Mouse (Mus musculus): ENCODE results near the gene Clybl. TPM values are rescaled to one million over a fixed set of nuclear protein-coding genes. Genes with fewer than 3 reads are reported as not detected.

Clybl gene
- polyA plus RNA-seq, 1 experiment from 2014 or later, result 30.0 TPM

DNA sequence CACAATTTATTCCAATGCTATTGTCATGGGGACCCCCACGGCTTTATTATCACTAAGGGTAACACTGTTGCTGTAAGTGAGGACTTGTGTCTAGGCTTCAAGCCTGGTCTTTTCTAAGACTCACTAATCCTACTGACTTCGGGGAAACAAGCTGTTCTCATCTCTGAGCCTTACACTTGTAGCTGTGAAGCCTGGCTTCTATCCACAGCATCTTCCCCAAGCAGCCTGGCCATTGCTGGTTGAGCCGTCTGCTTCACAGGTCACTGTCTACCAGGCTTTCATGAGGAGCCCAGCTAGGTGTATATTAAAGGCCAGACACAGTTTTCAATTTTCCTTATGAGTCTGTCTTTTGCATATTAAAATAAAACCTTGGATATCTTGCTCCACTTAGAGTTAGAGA, 177.1 kb downstream of the Clybl start:
- Histone ChIP-seq H3K36me3 (no peaks in the 10 kb centered on the region), H3K4me2 (no peak overlapping the region), H3K27ac (no peak overlapping the region), H3K4me1 (no peaks in the 10 kb centered on the region; the same call in 1 of the 2 replicates), H3K9ac (no peak overlapping the region), H3K27me3 (replicated peaks) (no peaks in the 10 kb centered on the region), H3K9me3 (replicated peaks) (no peaks in the 10 kb centered on the region), H3K4me3 (no peak overlapping the region)
- WGBS (ENCODE audit: insufficient replicate concordance), result 62% methylated on average over 3 of the region's 3 CpGs
- no peak for ATAC-seq

DNA sequence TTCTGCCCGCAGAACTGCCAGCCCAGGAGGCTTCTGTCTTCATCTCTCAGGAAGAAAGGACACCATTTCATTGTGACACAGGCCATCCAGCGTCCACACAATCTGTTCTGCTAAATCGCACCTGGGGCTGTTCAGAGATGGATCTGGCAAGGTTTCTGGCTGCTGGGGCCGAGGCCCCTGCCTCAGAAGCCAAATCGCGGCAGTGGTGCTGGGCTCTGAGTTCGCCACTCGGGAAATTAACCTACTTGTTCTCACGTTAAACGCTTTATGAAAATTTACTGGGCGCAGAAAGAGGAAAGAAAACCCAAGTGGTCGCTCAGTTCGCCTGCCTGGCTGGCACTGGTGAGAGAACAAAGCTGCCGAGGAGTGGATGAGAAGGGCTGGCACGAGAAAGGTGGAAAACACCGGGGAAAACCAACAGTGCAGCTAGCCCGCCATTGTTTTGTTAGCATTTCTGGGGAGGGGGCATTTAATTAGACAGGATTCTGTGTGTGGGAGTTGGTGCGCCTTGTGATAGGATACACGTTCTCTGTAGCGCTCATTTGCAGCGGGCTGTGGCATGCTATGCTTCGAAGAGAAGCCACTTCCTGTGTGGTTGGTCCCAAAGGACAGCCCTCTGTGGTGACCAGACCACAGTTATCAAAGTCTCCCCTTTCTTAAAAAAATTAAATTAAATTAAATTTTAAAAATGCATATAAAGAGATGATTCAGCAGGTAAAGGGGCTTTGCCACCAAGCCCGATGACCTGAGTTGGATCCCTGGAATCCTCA, 177.8 kb downstream of the Clybl start:
- H3K4me1 ChIP-seq, result no peaks in the 10 kb centered on the region; the same call in 1 of the 2 replicates
- H3K27ac ChIP-seq, result no peak overlapping the region
- H3K4me2 ChIP-seq, result no peak overlapping the region
- ATAC-seq, result no peak
- 68% methylated on average over 23 of the region's 23 CpGs for WGBS (ENCODE audit: insufficient replicate concordance)
- no peaks in the 10 kb centered on the region for H3K9me3 ChIP-seq (replicated peaks)
- no peak overlapping the region for H3K4me3 ChIP-seq
- H3K9ac ChIP-seq, result no peak overlapping the region
- H3K27me3 ChIP-seq (replicated peaks), result no peaks in the 10 kb centered on the region
- H3K36me3 ChIP-seq, result no peaks in the 10 kb centered on the region

DNA sequence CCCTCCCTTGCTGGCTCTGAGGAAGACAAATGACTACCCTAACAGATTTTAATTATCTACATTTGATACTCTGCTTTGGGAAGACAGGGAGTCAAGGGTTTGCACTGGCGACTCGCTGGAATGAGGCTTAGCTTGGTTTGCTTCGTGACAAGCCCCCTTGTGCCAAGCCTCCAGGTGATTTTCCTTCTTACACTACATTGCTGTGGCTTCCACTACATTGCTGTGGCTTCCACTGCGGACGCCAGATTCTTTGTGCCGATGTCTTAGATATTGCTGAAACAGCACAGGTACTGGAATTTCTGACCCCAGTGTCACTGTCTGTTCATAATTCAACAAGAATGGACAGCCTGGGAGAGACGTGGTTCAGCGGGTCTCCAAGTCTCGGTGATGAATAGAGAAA, 180.3 kb downstream of the Clybl start:
- Histone ChIP-seq H3K27me3 (replicated peaks) (no peaks in the 10 kb centered on the region), H3K4me3 (no peak overlapping the region), H3K9ac (no peak overlapping the region), H3K27ac (no peak overlapping the region), H3K36me3 (no peaks in the 10 kb centered on the region), H3K4me2 (no peak overlapping the region), H3K9me3 (replicated peaks) (no peaks in the 10 kb centered on the region), H3K4me1 (no peaks in the 10 kb centered on the region; the same call in 1 of the 2 replicates)
- no peak for ATAC-seq
- 74% methylated on average over 9 of the region's 9 CpGs for WGBS (ENCODE audit: insufficient replicate concordance)

DNA sequence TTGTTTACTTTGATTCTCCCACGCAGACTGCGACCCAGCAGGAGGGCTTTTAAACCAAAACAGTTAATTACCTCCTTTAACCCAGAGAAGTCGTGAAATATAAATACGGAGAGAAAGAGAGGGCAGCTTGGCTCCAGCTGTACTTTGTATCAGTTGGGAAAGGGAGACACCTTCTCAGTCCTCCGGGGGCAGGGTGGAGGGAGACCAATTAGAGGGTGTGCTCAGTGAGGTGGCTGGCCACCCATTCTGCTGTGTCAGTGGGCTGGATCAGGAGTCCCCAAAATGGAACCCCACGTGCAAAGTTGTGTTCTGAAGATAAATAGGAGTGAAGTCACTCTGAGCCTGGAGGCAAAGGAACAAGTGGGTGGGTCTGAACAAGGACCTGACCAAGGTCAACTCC, 181.7 kb downstream of the Clybl start:
- Histone ChIP-seq H3K36me3 (no peaks in the 10 kb centered on the region), H3K4me2 (no peak overlapping the region), H3K4me1 (no peaks in the 10 kb centered on the region; the same call in 1 of the 2 replicates), H3K27ac (no peak overlapping the region), H3K27me3 (replicated peaks) (no peaks in the 10 kb centered on the region), H3K4me3 (no peak overlapping the region), H3K9me3 (replicated peaks) (no peaks in the 10 kb centered on the region), H3K9ac (no peak overlapping the region)
- no peak for ATAC-seq
- WGBS (ENCODE audit: insufficient replicate concordance), result 29% methylated on average over 6 of the region's 6 CpGs

DNA sequence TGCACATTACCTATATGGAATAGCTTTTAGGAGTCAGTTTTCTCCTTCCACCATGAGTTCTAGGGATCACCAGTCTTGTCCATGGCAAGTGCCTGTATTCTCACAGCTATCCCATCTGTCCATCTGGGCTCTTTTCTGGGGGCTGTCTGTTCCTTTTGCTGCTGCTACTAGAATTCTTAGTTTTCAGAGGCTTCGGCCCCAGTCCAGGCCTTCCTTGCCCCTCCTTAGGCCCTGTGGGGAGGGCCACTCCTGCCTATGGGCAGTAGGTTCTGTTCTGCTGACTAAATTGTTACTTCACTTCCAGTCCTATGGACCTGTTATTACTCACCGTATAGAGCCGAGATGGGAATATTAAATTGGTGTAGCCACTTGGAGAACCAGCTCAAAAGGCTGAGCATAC, 182.5 kb downstream of the Clybl start:
- Histone ChIP-seq H3K27me3 (replicated peaks) (no peaks in the 10 kb centered on the region), H3K4me2 (no peak overlapping the region), H3K36me3 (no peaks in the 10 kb centered on the region), H3K4me3 (no peak overlapping the region), H3K4me1 (no peaks in the 10 kb centered on the region; the same call in 1 of the 2 replicates), H3K9me3 (replicated peaks) (no peaks in the 10 kb centered on the region), H3K9ac (no peak overlapping the region), H3K27ac (no peak overlapping the region)
- 81% methylated on average over 3 of the region's 3 CpGs for WGBS (ENCODE audit: insufficient replicate concordance)
- ATAC-seq, result no peak

DNA sequence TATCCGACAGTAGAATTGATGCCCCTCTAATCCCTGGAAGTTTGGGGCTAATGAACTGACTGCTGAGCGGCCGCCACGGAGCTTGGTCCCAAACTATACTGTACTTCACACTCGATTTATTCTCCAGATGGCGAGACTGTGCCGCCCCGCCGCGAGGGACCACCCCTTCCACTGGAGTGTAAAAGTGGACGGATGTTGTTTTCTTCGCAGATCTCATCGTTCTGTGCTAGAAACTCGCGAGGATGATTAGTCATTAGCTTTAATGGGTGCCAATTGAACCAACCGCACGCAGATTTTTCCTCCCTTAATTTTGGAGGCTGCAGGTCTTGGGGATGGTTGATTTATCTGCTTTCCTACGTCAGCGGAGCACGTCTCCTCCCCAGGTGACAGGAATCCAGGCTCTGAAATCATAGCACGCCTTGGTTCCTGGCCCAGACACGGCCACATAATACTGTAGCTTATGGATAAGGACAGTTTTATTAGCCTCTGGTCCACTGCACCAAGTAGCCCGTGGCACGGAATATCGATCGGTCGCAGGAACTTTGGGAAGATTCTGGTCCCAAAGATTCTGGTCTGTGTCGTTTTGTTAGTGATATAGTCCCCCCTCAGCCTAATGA, 185.9 kb downstream of the Clybl start:
- H3K27ac ChIP-seq, result no peak overlapping the region
- H3K4me1 ChIP-seq, result no peaks in the 10 kb centered on the region; the same call in 1 of the 2 replicates
- H3K9ac ChIP-seq, result no peak overlapping the region
- H3K36me3 ChIP-seq, result no peaks in the 10 kb centered on the region
- H3K27me3 ChIP-seq (replicated peaks), result no peaks in the 10 kb centered on the region
- WGBS (ENCODE audit: insufficient replicate concordance), result 76% methylated on average over 28 of the region's 28 CpGs
- no peaks in the 10 kb centered on the region for H3K9me3 ChIP-seq (replicated peaks)
- no peak overlapping the region for H3K4me3 ChIP-seq
- H3K4me2 ChIP-seq, result no peak overlapping the region
- no peak for ATAC-seq

DNA sequence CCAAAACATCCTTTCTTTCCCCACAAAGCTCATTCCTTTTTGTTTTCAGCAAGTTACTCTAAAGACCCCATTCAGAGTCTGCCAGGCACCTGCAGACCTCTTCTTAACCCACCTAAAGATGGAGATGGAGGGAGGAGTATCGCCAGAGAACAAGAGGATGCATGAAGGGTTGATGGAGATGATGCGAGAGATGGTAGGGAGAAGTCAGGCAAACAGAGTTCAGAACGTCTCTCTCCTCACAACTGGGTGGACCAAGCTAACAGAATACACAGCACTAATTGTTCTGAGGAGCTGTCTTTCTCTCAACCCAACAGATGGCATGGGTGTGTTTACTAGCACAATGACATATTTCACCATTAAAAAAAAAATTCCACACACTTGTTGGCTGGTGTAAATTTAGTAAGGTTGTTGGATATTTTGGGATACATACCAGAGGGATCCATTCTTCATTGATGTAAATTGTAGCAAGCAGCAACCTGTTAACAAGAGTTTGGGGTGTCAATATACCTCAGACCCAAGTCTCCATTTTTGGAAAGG, 186.4 kb downstream of the Clybl start:
- Histone ChIP-seq H3K4me2 (no peak overlapping the region), H3K9me3 (replicated peaks) (no peaks in the 10 kb centered on the region), H3K4me1 (no peaks in the 10 kb centered on the region; the same call in 1 of the 2 replicates), H3K36me3 (no peaks in the 10 kb centered on the region), H3K27me3 (replicated peaks) (no peaks in the 10 kb centered on the region), H3K27ac (no peak overlapping the region), H3K4me3 (no peak overlapping the region), H3K9ac (no peak overlapping the region)
- no peak for ATAC-seq
- WGBS (ENCODE audit: insufficient replicate concordance), result 79% methylated on average over 3 of the region's 3 CpGs

DNA sequence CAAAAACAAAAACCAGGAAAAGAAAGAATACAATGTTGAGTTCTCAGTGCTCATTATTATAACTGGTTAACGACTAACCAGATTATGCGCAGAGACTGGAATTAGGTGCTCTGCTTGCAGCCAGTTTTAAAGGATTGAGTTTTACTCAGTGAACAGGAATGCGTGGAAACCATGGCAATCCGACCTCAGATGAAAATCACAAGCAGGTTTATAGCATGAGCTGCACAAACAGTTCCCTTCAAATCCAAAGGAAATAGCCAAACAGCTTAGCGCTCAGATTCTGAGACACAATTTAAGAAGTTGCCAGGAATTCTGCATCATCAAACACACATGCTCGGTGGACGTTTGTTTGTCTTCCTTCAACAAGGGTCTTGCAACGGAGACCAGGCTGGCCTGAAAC, 187.0 kb downstream of the Clybl start:
- WGBS (ENCODE audit: insufficient replicate concordance), result 73% methylated on average over 8 of the region's 8 CpGs

DNA sequence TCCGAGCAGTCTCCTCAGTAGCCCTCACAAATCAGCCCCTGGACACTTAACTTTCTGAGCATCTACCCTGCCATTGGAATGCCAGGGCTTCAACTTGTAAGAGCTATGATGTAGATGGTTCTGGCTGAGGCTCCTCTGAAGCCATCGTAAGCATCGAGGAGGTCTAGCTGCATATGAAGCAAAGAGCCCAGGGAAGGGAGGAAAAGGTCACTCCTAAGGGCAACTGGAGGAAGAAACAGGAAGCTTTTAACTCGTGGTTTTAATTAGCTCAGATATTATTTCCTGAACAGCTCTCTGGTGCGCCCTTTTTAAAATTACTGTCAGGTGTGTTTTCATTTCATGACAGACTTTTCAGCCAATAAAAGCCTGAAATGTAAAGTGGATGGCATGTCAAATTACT, 190.5 kb downstream of the Clybl start:
- Histone ChIP-seq H3K4me1 (no peaks in the 10 kb centered on the region), H3K36me3 (no peaks in the 10 kb centered on the region), H3K4me3 (no peak overlapping the region), H3K4me2 (no peak overlapping the region), H3K9me3 (replicated peaks) (no peaks in the 10 kb centered on the region), H3K27me3 (replicated peaks) (peaks cover 7% of the 10 kb centered on the region; the same call in 1 of the 2 replicates), H3K9ac (no peak overlapping the region), H3K27ac (no peak overlapping the region)
- no peak for ATAC-seq
- 58% methylated on average over 5 of the region's 5 CpGs for WGBS (ENCODE audit: insufficient replicate concordance)

More for the DNA sequence above, 187.0 kb downstream of the Clybl start:
- Histone ChIP-seq H3K4me1 (no peaks in the 10 kb centered on the region), H3K27me3 (replicated peaks) (peaks cover 5% of the 10 kb centered on the region; the same call in 1 of the 2 replicates), H3K9me3 (replicated peaks) (no peaks in the 10 kb centered on the region), H3K27ac (no peak overlapping the region), H3K4me2 (no peak overlapping the region), H3K4me3 (no peak overlapping the region), H3K9ac (no peak overlapping the region), H3K36me3 (no peaks in the 10 kb centered on the region)
- no peak for ATAC-seq

DNA sequence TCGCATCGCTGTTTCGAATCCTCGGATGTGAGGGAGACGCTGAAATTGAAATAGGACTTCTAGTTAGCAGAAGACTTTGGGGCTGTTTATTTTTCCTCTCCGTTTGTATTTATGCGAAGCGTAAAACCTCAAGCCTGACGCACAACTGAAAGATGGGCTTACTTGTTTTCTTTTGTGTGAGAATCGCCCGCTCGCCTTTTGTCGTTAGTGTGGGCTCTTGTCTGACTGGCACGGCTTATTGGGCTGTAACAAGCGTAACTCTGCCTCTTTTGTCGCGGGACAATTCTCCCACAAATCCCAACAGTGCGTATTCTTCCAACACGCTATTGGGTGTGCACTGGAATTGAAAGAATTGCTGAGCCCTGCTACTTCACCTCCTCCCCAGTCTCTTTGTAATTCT, 192.0 kb downstream of the Clybl start:
- no peaks in the 10 kb centered on the region for H3K9me3 ChIP-seq (replicated peaks)
- no peaks in the 10 kb centered on the region for H3K4me1 ChIP-seq
- no peak overlapping the region for H3K4me3 ChIP-seq
- no peaks in the 10 kb centered on the region for H3K36me3 ChIP-seq
- no peak for ATAC-seq
- no peak overlapping the region for H3K9ac ChIP-seq
- peaks cover 7% of the 10 kb centered on the region; the same call in 1 of the 2 replicates for H3K27me3 ChIP-seq (replicated peaks)
- no peak overlapping the region for H3K27ac ChIP-seq
- WGBS (ENCODE audit: insufficient replicate concordance), result 56% methylated on average over 19 of the region's 19 CpGs
- H3K4me2 ChIP-seq, result no peak overlapping the region

DNA sequence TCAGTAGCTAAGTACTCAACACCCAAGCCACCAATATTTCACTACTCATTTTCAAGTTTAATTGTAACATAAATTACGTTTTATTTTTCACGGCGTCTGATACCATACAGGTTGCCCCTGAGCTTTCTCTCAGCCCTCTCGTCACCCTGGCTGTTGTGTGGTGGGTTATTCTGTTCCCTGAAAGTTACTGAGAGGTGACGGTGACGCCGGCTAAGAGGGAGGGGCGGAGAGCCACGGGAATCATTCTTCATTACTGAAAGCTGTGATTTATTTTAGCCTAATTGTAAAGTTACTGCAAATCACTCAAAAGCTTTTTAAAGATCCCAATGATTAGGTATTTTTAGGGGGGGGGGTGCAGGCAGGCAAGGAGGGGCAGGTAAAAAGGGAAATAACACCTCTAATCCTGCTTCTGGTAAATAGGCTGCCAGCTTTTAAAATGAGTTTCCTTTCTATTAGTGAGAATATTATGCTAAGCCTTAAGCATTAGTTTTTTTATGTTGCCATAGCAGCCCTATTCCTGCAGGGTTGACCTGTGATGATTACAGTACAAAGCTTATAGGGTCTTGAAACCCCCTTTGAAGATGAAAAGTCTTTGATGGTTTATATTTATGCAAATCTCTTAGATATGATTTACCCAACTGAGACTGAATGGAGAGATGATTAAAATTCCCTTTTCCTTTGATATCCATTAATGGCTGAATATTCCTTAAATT, 192.9 kb downstream of the Clybl start:
- Histone ChIP-seq H3K36me3 (no peaks in the 10 kb centered on the region), H3K27ac (no peak overlapping the region), H3K9me3 (replicated peaks) (no peaks in the 10 kb centered on the region), H3K4me1 (no peaks in the 10 kb centered on the region), H3K27me3 (replicated peaks) (peaks cover 7% of the 10 kb centered on the region; the same call in 1 of the 2 replicates), H3K4me2 (no peak overlapping the region), H3K9ac (no peak overlapping the region), H3K4me3 (no peak overlapping the region)
- 31% methylated on average over 9 of the region's 9 CpGs for WGBS (ENCODE audit: insufficient replicate concordance)
- no peak for ATAC-seq
